Mouse (Mus musculus): ENCODE results near the gene Vars. TPM values are rescaled to one million over a fixed set of nuclear protein-coding genes. Genes with fewer than 3 reads are reported as not detected.

Gene Vars
- total and polyA plus RNA-seq, 3 experiments, result 90.3 to 280 (median 277) TPM

DNA sequence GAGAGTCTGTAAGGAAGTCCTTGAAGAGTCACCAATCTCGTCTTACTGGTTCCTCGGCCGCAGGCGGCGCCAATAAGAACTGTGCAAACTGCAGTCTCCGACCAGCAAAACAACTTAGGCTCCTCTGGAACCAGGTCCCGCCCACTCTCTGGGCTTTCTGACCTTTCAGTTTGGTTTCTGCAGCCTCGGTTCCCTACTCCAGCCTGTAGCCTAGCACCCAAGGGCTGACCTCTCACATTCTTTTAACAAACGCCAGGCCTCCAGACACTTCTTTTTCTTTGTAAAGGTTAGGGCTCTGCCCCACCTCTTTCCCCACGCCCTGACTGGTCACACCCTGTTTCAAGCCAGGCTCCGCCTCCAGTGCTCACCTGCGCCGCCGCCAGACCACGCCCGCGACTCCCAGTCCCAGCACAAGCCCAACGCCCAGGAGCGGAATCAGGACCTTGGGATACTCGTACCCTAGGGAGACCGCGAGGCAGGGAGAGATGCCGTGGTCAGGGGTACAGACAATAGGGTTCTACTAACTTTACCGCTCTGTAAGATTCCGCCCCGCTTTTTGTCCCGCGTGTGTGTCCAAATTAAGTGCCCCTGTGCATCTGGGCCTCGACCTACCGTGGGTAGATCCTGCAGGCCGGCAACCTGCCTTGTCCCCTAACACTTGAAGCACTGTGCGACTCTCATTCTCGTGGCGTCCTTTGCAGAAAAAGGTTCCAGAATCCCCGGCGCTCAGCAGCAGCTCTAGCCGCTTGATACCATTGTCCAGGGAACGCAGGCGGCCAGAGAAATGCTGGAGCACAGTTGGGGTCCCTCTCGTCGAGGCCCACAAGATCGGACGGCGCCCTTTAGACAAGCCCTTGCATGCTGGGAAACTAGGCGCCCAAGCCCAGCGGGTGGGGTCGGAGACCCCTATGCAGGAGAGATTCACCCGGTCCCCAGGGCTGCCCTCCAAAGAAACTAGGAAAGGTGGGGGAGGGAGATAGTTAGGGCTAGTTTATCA, 64.5 kb downstream of the Vars start, which contains the start of gene Ly6g6c:
Gene Ly6g6c (plus strand): TSS at position 438 of the 997 bp plus-strand sequence.
- H3K4me2 ChIP-seq (ENCODE audit: insufficient read depth, low read depth, poor library complexity, severe bottlenecking), result 0 out of 2 replicates have a peak within 1 kb of the TSS, but pooled peaks have one; percentile 1

More for the DNA sequence above, 64.5 kb downstream of the Vars start, which contains the start of gene Ly6g6c:
- no peaks in the 10 kb centered on the region for H3K9me3 ChIP-seq (replicated peaks; ENCODE audit: low read length)
- in situ Hi-C loops (cut with MboI; ENCODE audit: low pct_ligation_motif_present, low pct_unique_long_range_greater_than_20kb, low sequenced_read_pairs) (loop anchor here (5.0 kb wide), 1 partner anchor 43 kb away; no protein-coding TSS in a partner anchor), dilution Hi-C loops (cut with MboI; ENCODE audit: extremely low pct_ligation_motif_present, extremely low pct_unique_long_range_greater_than_20kb, low sequenced_read_pairs) (no loop called here)
- no peak within 1 kb of the TSS for H3K4me3 ChIP-seq (replicated peaks in 1 of 3; ENCODE audit: low read depth in 2 of 3, low read length in 2 of 3, poor library complexity in 1 of 3)
- H3K9ac ChIP-seq (ENCODE audit: insufficient read depth, low read depth), result no peak within 1 kb of the TSS
- DNase-seq (ENCODE audit: extremely low read depth), result no peak
- no peak for TF ChIP-seq UBTF (IDR thresholded peaks at IDR 0.05; ENCODE audit: low read depth, low read length)
- no peak for TF ChIP-seq JUND (conservative IDR thresholded peaks at IDR 0.05; ENCODE audit: low read depth, low read length)
- TF ChIP-seq RCOR1 (conservative IDR thresholded peaks at IDR 0.05; ENCODE audit: low read depth, low read length), result no peak
- no peak for TF ChIP-seq ZMIZ1 (IDR thresholded peaks at IDR 0.05; ENCODE audit: low read depth, low read length)
- no peak for TF ChIP-seq POLR2AphosphoS2 (IDR thresholded peaks at IDR 0.05; ENCODE audit: low read depth, low read length)
- TF ChIP-seq MAZ (IDR thresholded peaks at IDR 0.05; ENCODE audit: low read depth, low read length), result no peak
- no peak for TF ChIP-seq ZKSCAN1 (IDR thresholded peaks at IDR 0.05; ENCODE audit: borderline replicate concordance, low read depth, low read length)
- no peak for TF ChIP-seq NRF1 (IDR thresholded peaks at IDR 0.05; ENCODE audit: low read depth, low read length)
- no peak for TF ChIP-seq TBP (conservative IDR thresholded peaks at IDR 0.05; ENCODE audit: low read depth, low read length)
- TF ChIP-seq KAT2A (IDR thresholded peaks at IDR 0.05; ENCODE audit: insufficient replicate concordance, low read length), result no peak
- TF ChIP-seq MYC (IDR thresholded peaks at IDR 0.05; ENCODE audit: low read depth, low read length), result no peak
- no peak within 1 kb of the TSS for H3K27ac ChIP-seq (ENCODE audit: insufficient read depth, low read depth)
- H3K79me2 ChIP-seq (replicated peaks; ENCODE audit: control insufficient read depth, extremely low read depth, insufficient read depth, poor library complexity, severe bottlenecking), result no peaks in the 10 kb centered on the region
- no peaks in the 10 kb centered on the region for H3K27me3 ChIP-seq (replicated peaks)
- H3K4me1 ChIP-seq (ENCODE audit: control insufficient read depth in 1 of 2, insufficient read depth in 2 of 2), result 0 out of 4 replicates have a peak, but pooled peaks cover 0 to 2% of the 10 kb centered on the region in 2 experiments
- H3K36me3 ChIP-seq (replicated peaks in 1 of 2; ENCODE audit: control insufficient read depth in 1 of 2, insufficient read depth in 1 of 2, low read length in 1 of 2), result peaks cover 12 to 40% of the 10 kb centered on the region in 2 experiments

Other genes with a start within 250 kb of the Vars start
Only the 20 nearest of the 45 such genes appear.
- 2.3 and 3.1 TPM in 2 replicates for gene C2, start 102.7 kb upstream of the Vars start, total RNA-seq (2012; rRNA removed)
- 0.69 and 1.3 TPM in 2 replicates for gene C2, start 102.7 kb upstream of the Vars start, total RNA-seq (2014; rRNA removed)
- 4.3 and 6.6 TPM in 2 replicates for gene C2, start 102.7 kb upstream of the Vars start, polyA plus RNA-seq (2012; ENCODE audit: insufficient read length, low read depth)
- gene Ehmt2, start 102.5 kb upstream of the Vars start, total RNA-seq (2012; rRNA removed), result 118 and 150 TPM in 2 replicates
- 68.7 and 73.5 TPM in 2 replicates for gene Ehmt2, start 102.5 kb upstream of the Vars start, total RNA-seq (2014; rRNA removed)
- 100 and 113 TPM in 2 replicates for gene Ehmt2, start 102.5 kb upstream of the Vars start, polyA plus RNA-seq (2012; ENCODE audit: insufficient read length, low read depth)
- gene Slc44a4, start 86.5 kb upstream of the Vars start, total RNA-seq (2012; rRNA removed), result 0.38 and 0.55 TPM in 2 replicates
- 0.62 and 0.66 TPM in 2 replicates for gene Slc44a4, start 86.5 kb upstream of the Vars start, total RNA-seq (2014; rRNA removed)
- gene Slc44a4, start 86.5 kb upstream of the Vars start, polyA plus RNA-seq (2012; ENCODE audit: insufficient read length, low read depth), result 1.1 and 1.4 TPM in 2 replicates
- gene Neu1, start 69.7 kb upstream of the Vars start, total RNA-seq (2012; rRNA removed), result 27.5 and 31.2 TPM in 2 replicates
- 28.8 and 32.0 TPM in 2 replicates for gene Neu1, start 69.7 kb upstream of the Vars start, total RNA-seq (2014; rRNA removed)
- gene Neu1, start 69.7 kb upstream of the Vars start, polyA plus RNA-seq (2012; ENCODE audit: insufficient read length, low read depth), result 31.9 and 35.4 TPM in 2 replicates
- gene Hspa1b, start 41.7 kb upstream of the Vars start, total RNA-seq (2012; rRNA removed), result 0.08 and 0.25 TPM in 2 replicates
- gene Hspa1b, start 41.7 kb upstream of the Vars start, total RNA-seq (2014; rRNA removed), result 0.15 and 0.30 TPM in 2 replicates
- gene Hspa1b, start 41.7 kb upstream of the Vars start, polyA plus RNA-seq (2012; ENCODE audit: insufficient read length, low read depth), result 0.15 TPM in 1 of 2 replicates, not detected in the other
- gene Gm20481, start 31.1 kb upstream of the Vars start, total RNA-seq (2012; rRNA removed), result not detected in 2 replicates
- not detected in 2 replicates for gene Gm20481, start 31.1 kb upstream of the Vars start, total RNA-seq (2014; rRNA removed)
- gene Gm20481, start 31.1 kb upstream of the Vars start, polyA plus RNA-seq (2012; ENCODE audit: insufficient read length, low read depth), result not detected in 2 replicates
- not detected in 2 replicates for gene Hspa1a, start 28.8 kb upstream of the Vars start, total RNA-seq (2012; rRNA removed)
- gene Hspa1a, start 28.8 kb upstream of the Vars start, total RNA-seq (2014; rRNA removed), result not detected in 2 replicates
- not detected in 2 replicates for gene Hspa1a, start 28.8 kb upstream of the Vars start, polyA plus RNA-seq (2012; ENCODE audit: insufficient read length, low read depth)
- 0.30 and 0.38 TPM in 2 replicates for gene Hspa1l, start 28.3 kb upstream of the Vars start, total RNA-seq (2012; rRNA removed)
- not detected in 2 replicates for gene Hspa1l, start 28.3 kb upstream of the Vars start, total RNA-seq (2014; rRNA removed)
- gene Hspa1l, start 28.3 kb upstream of the Vars start, polyA plus RNA-seq (2012; ENCODE audit: insufficient read length, low read depth), result 1.1 and 1.4 TPM in 2 replicates
- gene Lsm2, start 19.1 kb upstream of the Vars start, total RNA-seq (2012; rRNA removed), result 104 and 120 TPM in 2 replicates
- gene Lsm2, start 19.1 kb upstream of the Vars start, total RNA-seq (2014; rRNA removed), result 134 and 135 TPM in 2 replicates
- gene Lsm2, start 19.1 kb upstream of the Vars start, polyA plus RNA-seq (2012; ENCODE audit: insufficient read length, low read depth), result 274 and 345 TPM in 2 replicates
- gene Vwa7, start 15.6 kb downstream of the Vars start, total RNA-seq (2012; rRNA removed), result 0.42 and 0.46 TPM in 2 replicates
- gene Vwa7, start 15.6 kb downstream of the Vars start, total RNA-seq (2014; rRNA removed), result 0.07 TPM in 1 of 2 replicates, not detected in the other
- gene Vwa7, start 15.6 kb downstream of the Vars start, polyA plus RNA-seq (2012; ENCODE audit: insufficient read length, low read depth), result 0.94 and 1.2 TPM in 2 replicates
- gene Sapcd1, start 27.0 kb downstream of the Vars start, total RNA-seq (2012; rRNA removed), result 94.1 and 124 TPM in 2 replicates
- gene Sapcd1, start 27.0 kb downstream of the Vars start, total RNA-seq (2014; rRNA removed), result 130 and 142 TPM in 2 replicates
- gene Sapcd1, start 27.0 kb downstream of the Vars start, polyA plus RNA-seq (2012; ENCODE audit: insufficient read length, low read depth), result 94.4 and 105 TPM in 2 replicates
- gene Msh5, start 45.8 kb downstream of the Vars start, total RNA-seq (2012; rRNA removed), result 11.5 and 13.1 TPM in 2 replicates
- 6.1 and 7.6 TPM in 2 replicates for gene Msh5, start 45.8 kb downstream of the Vars start, total RNA-seq (2014; rRNA removed)
- 10.6 and 12.1 TPM in 2 replicates for gene Msh5, start 45.8 kb downstream of the Vars start, polyA plus RNA-seq (2012; ENCODE audit: insufficient read length, low read depth)
- 182 and 198 TPM in 2 replicates for gene Clic1, start 49.0 kb downstream of the Vars start, total RNA-seq (2012; rRNA removed)
- gene Clic1, start 49.0 kb downstream of the Vars start, total RNA-seq (2014; rRNA removed), result 111 and 114 TPM in 2 replicates
- gene Clic1, start 49.0 kb downstream of the Vars start, polyA plus RNA-seq (2012; ENCODE audit: insufficient read length, low read depth), result 160 and 163 TPM in 2 replicates
- gene Ddah2, start 58.0 kb downstream of the Vars start, total RNA-seq (2012; rRNA removed), result 3.4 and 4.3 TPM in 2 replicates
- 0.94 and 1.4 TPM in 2 replicates for gene Ddah2, start 58.0 kb downstream of the Vars start, total RNA-seq (2014; rRNA removed)
- gene Ddah2, start 58.0 kb downstream of the Vars start, polyA plus RNA-seq (2012; ENCODE audit: insufficient read length, low read depth), result 4.8 and 6.3 TPM in 2 replicates
- not detected in 2 replicates for gene Ly6g6c, start 64.4 kb downstream of the Vars start, total RNA-seq (2012; rRNA removed)
- gene Ly6g6c, start 64.4 kb downstream of the Vars start, total RNA-seq (2014; rRNA removed), result not detected in 2 replicates
- 0.30 and 0.42 TPM in 2 replicates for gene Ly6g6c, start 64.4 kb downstream of the Vars start, polyA plus RNA-seq (2012; ENCODE audit: insufficient read length, low read depth)
- not detected in 2 replicates for gene Mpig6b, start 65.2 kb downstream of the Vars start, total RNA-seq (2012; rRNA removed)
- not detected in 2 replicates for gene Mpig6b, start 65.2 kb downstream of the Vars start, total RNA-seq (2014; rRNA removed)
- gene Mpig6b, start 65.2 kb downstream of the Vars start, polyA plus RNA-seq (2012; ENCODE audit: insufficient read length, low read depth), result 0.10 TPM in 1 of 2 replicates, not detected in the other
- not detected in 2 replicates for gene Ly6g6e, start 75.9 kb downstream of the Vars start, total RNA-seq (2012; rRNA removed)
- not detected in 2 replicates for gene Ly6g6e, start 75.9 kb downstream of the Vars start, total RNA-seq (2014; rRNA removed)
- gene Ly6g6e, start 75.9 kb downstream of the Vars start, polyA plus RNA-seq (2012; ENCODE audit: insufficient read length, low read depth), result not detected in 2 replicates
- gene Ly6g6d, start 77.1 kb downstream of the Vars start, total RNA-seq (2012; rRNA removed), result not detected in 2 replicates
- gene Ly6g6d, start 77.1 kb downstream of the Vars start, total RNA-seq (2014; rRNA removed), result not detected in 2 replicates
- 0.44 and 0.46 TPM in 2 replicates for gene Ly6g6d, start 77.1 kb downstream of the Vars start, polyA plus RNA-seq (2012; ENCODE audit: insufficient read length, low read depth)
- gene Ly6g6f, start 84.6 kb downstream of the Vars start, total RNA-seq (2012; rRNA removed), result not detected in 2 replicates
- gene Ly6g6f, start 84.6 kb downstream of the Vars start, total RNA-seq (2014; rRNA removed), result 0.22 and 0.54 TPM in 2 replicates
- 0.29 and 0.67 TPM in 2 replicates for gene Ly6g6f, start 84.6 kb downstream of the Vars start, polyA plus RNA-seq (2012; ENCODE audit: insufficient read length, low read depth)
- 15.3 and 16.2 TPM in 2 replicates for gene Abhd16a, start 88.3 kb downstream of the Vars start, total RNA-seq (2012; rRNA removed)
- gene Abhd16a, start 88.3 kb downstream of the Vars start, total RNA-seq (2014; rRNA removed), result 11.7 and 16.6 TPM in 2 replicates
- 10.7 and 11.6 TPM in 2 replicates for gene Abhd16a, start 88.3 kb downstream of the Vars start, polyA plus RNA-seq (2012; ENCODE audit: insufficient read length, low read depth)